Mouse (Mus musculus) heart, embryonic 12.5 days (tissue): Measurements from ENCODE around the gene Lamb3. TPM values are rescaled to one million over a fixed set of nuclear protein-coding genes. Genes with fewer than 3 reads are reported as not detected.

ENCODE experiments used
- ATAC-seq: fragments of 200-750 bp; cut with Nextera tagmentation; 2 replicates; pipeline ENCODE4 v1.8.0; 2017; ENCODE audit warnings: moderate TSS enrichment, moderate library complexity; ENCODE audit not compliant: insufficient number of reproducible peaks, low FRiP score
- H3K27ac ChIP-seq: fragments of 300-500 bp; sonication (generic); 2 replicates; pipeline ENCODE4 v1.5.1; 2016; ENCODE audit warnings: mild to moderate bottlenecking, moderate library complexity; ENCODE audit not compliant: poor library complexity, severe bottlenecking
- H3K27me3 ChIP-seq: fragments of 300-500 bp; sonication (generic); replicated peaks from 2 replicates; pipeline ENCODE4 v1.6.1; 2016; ENCODE audit warnings: mild to moderate bottlenecking, moderate library complexity
- H3K36me3 ChIP-seq: fragments of 300-500 bp; sonication (generic); 2 replicates; pipeline ENCODE4 v1.6.1; 2016; ENCODE audit warnings: mild to moderate bottlenecking, moderate library complexity
- H3K4me1 ChIP-seq: fragments of 300-500 bp; sonication (generic); replicated peaks from 2 replicates; pipeline ENCODE4 v1.6.1; 2016; ENCODE audit warnings: mild to moderate bottlenecking
- H3K4me2 ChIP-seq: fragments of 300-500 bp; sonication (generic); 2 replicates; pipeline ENCODE4 v1.6.1; 2016; ENCODE audit warnings: mild to moderate bottlenecking, moderate library complexity
- H3K4me3 ChIP-seq: fragments of 300-500 bp; sonication (generic); 2 replicates; pipeline ENCODE4 v1.5.1; 2016; ENCODE audit warnings: mild to moderate bottlenecking
- H3K9ac ChIP-seq: fragments of 300-500 bp; sonication (generic); 2 replicates; pipeline ENCODE4 v1.6.1; 2016; ENCODE audit warnings: mild to moderate bottlenecking, moderate library complexity
- H3K9me3 ChIP-seq: fragments of 300-500 bp; sonication (generic); replicated peaks from 2 replicates; pipeline ENCODE4 v1.6.1; 2016; ENCODE audit warnings: mild to moderate bottlenecking, moderate library complexity
- WGBS: fragments of 180-500 bp; shearing (Covaris S2); methylation state at CpG from one replicate; pipeline ENCODE4 v1.1.7; 2016; 5-methylcytosine and 5-hydroxymethylcytosine counted together
- polyA plus RNA-seq: library from polyadenylated mRNA; unstranded; fragments of >200 nt; fragmentation: Nextera tagmentation; extraction: Ambion mirVana; gene quantifications from 2 replicates; pipeline ENCODE4 v1.2.1, GENCODE M21; 2016

Lamb3 gene
- polyA plus RNA-seq, 1 experiment from 2014 or later, result 2.3 TPM

DNA sequence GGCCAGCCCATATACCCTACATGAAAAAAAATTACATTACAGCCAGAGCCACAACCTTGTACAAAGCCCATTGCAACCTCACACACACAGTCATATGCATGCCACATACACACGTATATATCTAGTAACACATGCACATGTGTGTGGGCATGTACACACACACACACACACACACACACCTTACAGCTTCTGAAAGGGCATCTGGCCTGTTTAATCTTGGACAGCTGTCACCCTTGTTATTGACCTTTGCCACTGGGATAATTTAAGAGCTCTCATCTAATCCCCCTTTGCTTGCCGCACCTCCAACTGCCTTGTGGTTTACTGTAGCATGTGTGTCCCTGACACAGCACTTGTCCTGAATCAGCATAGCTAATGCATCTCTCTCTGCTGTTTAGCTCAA is 3.7 kb upstream of the Lamb3 start:
- no peaks in the 10 kb centered on the region for H3K27me3 ChIP-seq
- no peaks in the 10 kb centered on the region for H3K9me3 ChIP-seq
- H3K36me3 ChIP-seq, result no peaks in the 10 kb centered on the region
- 0 out of 2 replicates have a peak, but pooled peaks cover 6% of the 10 kb centered on the region for H3K4me1 ChIP-seq
- 54% methylated on average over 2 of the region's 2 CpGs for WGBS
- no peak overlapping the region for H3K4me3 ChIP-seq
- no peak for ATAC-seq
- no peak overlapping the region for H3K27ac ChIP-seq
- no peak overlapping the region for H3K9ac ChIP-seq
- no peak overlapping the region for H3K4me2 ChIP-seq

DNA sequence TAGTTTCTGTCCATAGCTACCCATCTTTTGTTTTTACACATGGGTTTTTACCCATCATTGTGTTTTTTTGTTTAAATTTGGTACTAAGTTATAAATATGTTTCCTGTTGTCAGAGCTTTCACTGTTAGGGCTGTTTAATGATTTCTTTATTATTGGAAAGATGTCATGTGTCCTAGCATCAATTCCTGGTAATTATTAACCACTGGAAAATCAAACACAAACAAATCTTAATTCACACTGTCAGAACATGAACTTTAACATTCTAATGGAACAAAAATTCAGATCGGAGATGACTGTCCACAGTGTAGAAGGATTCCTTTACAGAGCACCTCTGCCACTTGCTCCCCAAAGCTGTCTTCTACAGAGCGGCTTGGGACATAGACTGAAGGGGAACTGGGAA is 2.1 kb upstream of the Lamb3 start:
- H3K4me3 ChIP-seq, result no peak overlapping the region
- H3K9ac ChIP-seq, result no peak overlapping the region
- no peak overlapping the region for H3K27ac ChIP-seq
- no peak overlapping the region for H3K4me2 ChIP-seq
- no peaks in the 10 kb centered on the region for H3K9me3 ChIP-seq
- H3K4me1 ChIP-seq, result 0 out of 2 replicates have a peak, but pooled peaks cover 6% of the 10 kb centered on the region
- no peaks in the 10 kb centered on the region for H3K36me3 ChIP-seq
- 82% methylated on average over 2 of the region's 2 CpGs for WGBS
- no peak for ATAC-seq
- no peaks in the 10 kb centered on the region for H3K27me3 ChIP-seq

DNA sequence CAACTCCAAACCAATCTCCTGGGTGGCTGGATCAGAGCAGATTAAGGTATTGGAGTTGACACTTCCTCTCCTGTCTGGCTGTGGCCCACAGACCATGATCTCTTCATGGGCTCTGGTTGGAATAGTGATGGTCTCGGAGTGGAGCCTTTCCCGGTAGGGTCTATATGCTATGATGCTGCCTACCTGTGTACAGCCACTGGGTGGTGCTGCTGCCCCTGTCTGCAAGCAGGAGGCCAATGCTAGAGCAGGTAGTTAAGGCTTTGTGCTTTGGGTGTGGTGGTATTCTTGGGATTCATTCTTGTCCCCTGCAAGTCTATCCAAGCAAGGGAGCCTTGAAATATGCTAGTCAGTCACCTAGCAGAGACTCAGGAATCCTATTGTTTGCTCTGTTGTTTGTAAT is 679 bp downstream of the Lamb3 start:
- no peak overlapping the region for H3K4me3 ChIP-seq
- H3K4me1 ChIP-seq, result 0 out of 2 replicates have a peak, but pooled peaks cover 6% of the 10 kb centered on the region
- no peak overlapping the region for H3K9ac ChIP-seq
- H3K9me3 ChIP-seq, result no peaks in the 10 kb centered on the region
- no peaks in the 10 kb centered on the region for H3K27me3 ChIP-seq
- ATAC-seq, result no peak
- H3K27ac ChIP-seq, result no peak overlapping the region
- WGBS, result 31% methylated on average over 2 of the region's 2 CpGs
- H3K36me3 ChIP-seq, result no peaks in the 10 kb centered on the region
- H3K4me2 ChIP-seq, result no peak overlapping the region

DNA sequence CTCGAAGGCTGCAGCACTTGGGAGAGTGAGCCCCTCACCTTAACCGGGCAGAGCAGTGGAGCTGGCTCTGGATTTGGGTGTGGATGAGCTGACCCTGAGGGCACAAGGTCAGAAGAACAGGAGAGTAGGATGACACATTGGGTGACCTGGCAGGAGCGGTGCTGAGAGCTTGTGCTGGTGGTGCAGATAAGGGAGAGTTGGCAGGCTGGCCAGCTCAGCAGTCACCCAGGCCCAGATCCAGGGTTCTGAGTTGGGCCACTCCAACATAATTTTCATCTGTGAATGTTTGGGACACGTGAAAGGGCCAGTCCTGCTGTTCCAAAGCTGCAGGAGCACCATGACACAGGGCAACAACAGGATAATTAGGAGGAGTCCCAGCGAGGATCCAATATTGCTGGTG is 3.9 kb downstream of the Lamb3 start:
- no peaks in the 10 kb centered on the region for H3K36me3 ChIP-seq
- 67% methylated on average over 5 of the region's 5 CpGs for WGBS
- no peak for ATAC-seq

DNA sequence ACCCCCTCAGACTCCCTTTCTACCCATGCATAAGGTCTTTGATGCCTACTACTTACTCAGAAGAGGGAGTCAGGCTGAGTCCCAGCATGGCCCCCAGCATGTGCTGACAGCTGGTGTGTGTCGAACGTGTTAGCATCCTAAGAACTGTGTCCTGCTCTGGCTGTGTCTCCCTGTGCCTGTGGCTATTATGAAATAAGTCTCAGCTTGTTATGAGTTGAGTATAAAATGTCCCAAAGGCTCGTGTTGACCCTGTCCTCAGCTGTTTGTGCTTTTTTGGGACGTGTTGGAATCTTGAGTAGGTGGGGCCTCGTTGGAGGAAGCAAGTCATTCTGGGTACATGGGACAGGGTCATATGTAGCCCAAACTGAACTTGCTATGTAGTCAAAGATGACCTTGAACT is 6.6 kb downstream of the Lamb3 start:
- no peak overlapping the region for H3K4me2 ChIP-seq
- no peaks in the 10 kb centered on the region for H3K27me3 ChIP-seq
- ATAC-seq, result no peak
- no peaks in the 10 kb centered on the region for H3K36me3 ChIP-seq
- no peak overlapping the region for H3K9ac ChIP-seq
- H3K27ac ChIP-seq, result no peak overlapping the region
- H3K9me3 ChIP-seq, result no peaks in the 10 kb centered on the region
- no peak overlapping the region for H3K4me3 ChIP-seq
- WGBS, result 64% methylated on average over 5 of the region's 5 CpGs
- H3K4me1 ChIP-seq, result no peaks in the 10 kb centered on the region

More for the DNA sequence above, 3.9 kb downstream of the Lamb3 start:
- Histone ChIP-seq H3K4me3 (no peak overlapping the region), H3K4me2 (no peak overlapping the region), H3K27ac (no peak overlapping the region), H3K27me3 (no peaks in the 10 kb centered on the region), H3K9me3 (no peaks in the 10 kb centered on the region), H3K9ac (no peak overlapping the region), H3K4me1 (no peaks in the 10 kb centered on the region)

DNA sequence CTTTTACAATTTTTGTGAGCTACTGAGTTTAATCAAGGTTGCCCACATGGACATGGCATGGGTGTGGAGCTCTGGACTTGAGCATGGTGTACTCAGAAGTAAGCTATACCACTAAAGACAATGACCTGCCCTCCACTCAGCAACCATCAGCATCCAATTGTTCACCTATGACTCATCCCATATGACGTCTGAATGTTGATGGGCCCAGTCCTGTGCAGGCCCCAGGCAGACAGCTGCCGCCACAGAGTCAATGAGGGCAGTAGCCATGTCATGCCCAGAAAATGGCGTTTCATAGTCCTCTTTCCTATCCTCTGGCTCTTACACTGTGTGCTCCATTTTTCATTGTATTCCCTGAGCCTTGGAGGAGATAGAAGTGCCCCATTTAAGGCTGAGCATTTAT is 8.5 kb downstream of the Lamb3 start:
- H3K4me3 ChIP-seq, result no peak overlapping the region
- WGBS, result 63% methylated on average over 3 of the region's 3 CpGs

DNA sequence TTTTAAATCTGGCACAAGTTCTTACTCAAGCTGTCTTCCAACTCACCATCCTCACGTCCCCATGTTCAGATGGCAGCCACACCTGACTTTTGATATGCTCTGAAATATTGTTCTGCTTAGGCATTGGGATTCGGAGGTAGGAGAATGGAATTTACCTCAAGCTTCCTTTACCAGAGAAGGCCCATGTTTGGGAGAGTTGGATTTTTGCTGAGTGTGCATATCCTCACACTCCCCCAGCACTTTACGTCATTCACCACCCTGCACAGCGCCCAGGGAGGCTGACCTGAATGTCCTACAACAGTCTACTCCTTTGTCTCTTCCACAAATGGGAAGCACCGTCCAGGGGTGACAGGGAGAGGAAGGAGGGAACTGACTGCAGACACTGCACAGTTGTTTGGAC is 12.9 kb downstream of the Lamb3 start:
- Histone ChIP-seq H3K4me1 (no peaks in the 10 kb centered on the region), H3K4me2 (no peak overlapping the region), H3K27ac (no peak overlapping the region), H3K4me3 (no peak overlapping the region), H3K36me3 (no peaks in the 10 kb centered on the region), H3K9me3 (peaks cover 3% of the 10 kb centered on the region; the same call in 1 of the 2 replicates), H3K9ac (no peak overlapping the region), H3K27me3 (no peaks in the 10 kb centered on the region)
- ATAC-seq, result no peak
- 49% methylated on average over 5 of the region's 5 CpGs for WGBS

More for the DNA sequence above, 8.5 kb downstream of the Lamb3 start:
- Histone ChIP-seq H3K27me3 (no peaks in the 10 kb centered on the region), H3K4me2 (no peak overlapping the region), H3K36me3 (no peaks in the 10 kb centered on the region), H3K4me1 (no peaks in the 10 kb centered on the region), H3K9ac (no peak overlapping the region), H3K9me3 (no peaks in the 10 kb centered on the region), H3K27ac (no peak overlapping the region)
- ATAC-seq, result no peak

DNA sequence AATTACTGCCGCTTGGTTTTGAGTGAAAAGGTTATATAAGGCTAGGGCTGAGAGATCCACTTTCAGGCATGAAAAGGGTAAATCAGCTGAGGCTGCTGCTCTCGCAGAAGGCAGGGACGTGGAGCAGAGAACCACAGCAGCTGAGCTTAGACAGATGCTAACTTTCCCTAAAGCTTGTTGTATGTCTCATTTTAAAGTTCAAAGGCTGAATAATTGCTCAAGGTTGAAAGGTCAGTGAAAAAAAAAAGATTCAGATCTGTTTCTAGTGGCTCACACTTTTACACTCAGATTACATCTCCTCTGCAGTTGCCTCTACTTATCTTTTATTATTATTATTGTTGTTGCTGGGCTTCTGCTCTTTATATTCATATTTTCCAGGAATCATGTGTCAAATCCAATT is 18.0 kb downstream of the Lamb3 start:
- WGBS, result 56% methylated on average over 3 of the region's 3 CpGs
- no peak for ATAC-seq
- Histone ChIP-seq H3K27ac (no peak overlapping the region), H3K9me3 (peaks cover 3% of the 10 kb centered on the region; the same call in 1 of the 2 replicates), H3K9ac (no peak overlapping the region), H3K4me1 (no peaks in the 10 kb centered on the region), H3K4me2 (no peak overlapping the region), H3K36me3 (no peaks in the 10 kb centered on the region), H3K4me3 (no peak overlapping the region), H3K27me3 (no peaks in the 10 kb centered on the region)

DNA sequence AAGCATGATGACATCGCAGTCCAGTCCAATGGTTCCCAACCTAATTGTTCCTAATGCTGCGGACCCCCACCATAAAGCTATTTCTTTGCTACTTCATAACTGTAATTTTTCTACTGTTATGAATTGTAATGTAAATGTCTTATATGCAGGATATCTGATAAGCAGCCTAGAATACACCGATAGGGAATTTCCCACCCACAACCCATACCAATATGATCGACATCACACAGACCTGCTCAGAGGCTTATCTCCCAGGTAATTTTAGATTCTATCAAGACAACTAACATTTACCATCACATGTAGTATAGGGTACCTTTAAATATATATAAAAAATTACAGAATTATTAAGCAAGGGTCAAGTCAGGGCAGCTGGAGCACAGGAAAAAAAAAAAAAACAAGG is 18.6 kb downstream of the Lamb3 start:
- Histone ChIP-seq H3K4me2 (no peak overlapping the region), H3K36me3 (no peaks in the 10 kb centered on the region), H3K9ac (no peak overlapping the region), H3K4me3 (no peak overlapping the region), H3K27me3 (no peaks in the 10 kb centered on the region), H3K4me1 (0 out of 2 replicates have a peak, but pooled peaks cover 3% of the 10 kb centered on the region), H3K9me3 (peaks cover 3% of the 10 kb centered on the region; the same call in 1 of the 2 replicates), H3K27ac (no peak overlapping the region)
- 85% methylated on average over 4 of the region's 4 CpGs for WGBS
- ATAC-seq, result no peak

DNA sequence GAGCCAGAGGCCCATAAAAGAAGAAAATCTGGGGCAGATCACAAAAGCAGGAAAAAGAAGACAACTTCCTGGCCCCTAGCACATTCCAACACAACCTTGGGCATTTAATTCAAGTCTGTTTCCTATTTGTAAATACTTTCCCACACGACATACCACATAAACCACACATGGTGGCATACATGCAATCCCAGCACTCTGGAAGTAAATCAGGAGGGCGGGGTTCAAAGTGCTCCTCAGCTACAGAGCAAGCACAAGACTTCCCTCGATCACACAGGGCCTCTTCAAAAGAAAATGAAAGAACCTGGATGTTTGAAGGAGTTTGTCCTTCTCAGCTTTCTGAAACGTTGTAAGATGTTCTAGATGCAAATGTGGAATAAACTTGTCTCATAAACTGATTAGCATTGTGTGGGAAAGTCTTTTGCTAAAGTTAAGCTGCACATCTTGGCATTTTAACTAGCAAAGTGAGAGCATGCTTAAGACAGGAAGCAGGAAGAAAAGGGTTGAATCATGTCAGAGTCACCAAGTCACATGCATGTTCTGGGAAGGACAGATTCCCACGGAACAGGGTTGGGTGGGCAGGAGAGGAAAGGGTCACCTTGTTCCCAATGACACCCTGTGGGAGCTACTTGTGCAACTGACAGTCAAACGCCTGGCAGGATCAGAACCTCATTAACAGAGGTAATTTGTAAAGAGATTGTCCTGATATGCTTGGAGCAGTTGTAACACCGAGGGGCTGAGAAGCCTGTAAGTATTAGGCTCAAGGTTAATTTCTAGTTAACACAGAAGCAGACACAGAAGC is 19.4 kb downstream of the Lamb3 start:
- Histone ChIP-seq H3K36me3 (no peaks in the 10 kb centered on the region), H3K4me3 (no peak overlapping the region), H3K9ac (no peak overlapping the region), H3K27me3 (no peaks in the 10 kb centered on the region), H3K4me2 (no peak overlapping the region), H3K4me1 (peaks cover 10% of the 10 kb centered on the region; the same call in 1 of the 2 replicates), H3K27ac (no peak overlapping the region), H3K9me3 (peaks cover 3% of the 10 kb centered on the region; the same call in 1 of the 2 replicates)
- WGBS, result 36% methylated on average over 7 of the region's 7 CpGs
- ATAC-seq, result no peak

DNA sequence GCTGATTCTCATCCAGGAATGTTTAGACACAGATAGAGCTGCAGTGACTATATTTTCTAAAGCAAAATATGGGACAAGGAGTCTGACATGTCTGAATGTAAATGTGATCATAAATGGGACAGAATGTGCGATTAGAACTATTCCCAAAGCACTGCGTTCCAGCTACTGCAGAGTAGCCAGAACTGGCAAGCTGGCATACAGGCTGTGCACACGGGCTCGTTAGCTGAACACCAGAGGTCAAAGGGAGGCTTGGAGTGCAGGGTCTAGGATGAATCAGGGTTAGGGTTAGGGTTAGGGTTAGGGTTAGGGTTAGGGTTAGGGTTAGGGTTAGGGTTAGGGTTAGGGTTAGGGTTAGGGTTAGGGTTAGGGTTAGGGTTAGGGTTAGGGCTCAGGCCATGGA is 20.0 kb downstream of the Lamb3 start:
- WGBS, result 85% methylated on average over 4 of the region's 4 CpGs
- H3K27ac ChIP-seq, result no peak overlapping the region
- no peaks in the 10 kb centered on the region for H3K36me3 ChIP-seq

DNA sequence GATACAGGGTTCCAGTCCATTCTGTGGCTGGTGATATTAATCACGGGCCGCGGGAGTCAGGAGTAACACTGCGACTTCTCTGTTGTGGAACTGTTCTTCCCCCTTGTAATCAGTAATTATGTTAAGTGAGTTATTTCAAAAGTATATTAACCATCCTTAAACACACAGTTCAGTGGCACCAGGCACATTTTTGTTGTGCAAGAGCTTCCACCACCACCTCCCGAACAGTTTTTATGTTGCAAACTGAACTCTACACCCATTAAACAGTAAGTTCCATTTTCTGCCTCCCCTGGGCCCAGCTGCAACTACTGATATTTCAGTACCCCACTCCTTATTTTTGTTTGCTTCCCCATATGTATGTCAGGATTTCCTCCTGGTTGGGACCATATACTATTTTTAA is 22.1 kb downstream of the Lamb3 start:
- Histone ChIP-seq H3K36me3 (no peaks in the 10 kb centered on the region), H3K27me3 (no peaks in the 10 kb centered on the region), H3K9ac (no peak overlapping the region), H3K4me2 (no peak overlapping the region), H3K27ac (no peak overlapping the region), H3K4me1 (peaks cover 13% of the 10 kb centered on the region), H3K9me3 (no peaks in the 10 kb centered on the region), H3K4me3 (no peak overlapping the region)
- 91% methylated on average over 5 of the region's 5 CpGs for WGBS
- no peak for ATAC-seq

More for the DNA sequence above, 20.0 kb downstream of the Lamb3 start:
- no peak overlapping the region for H3K9ac ChIP-seq
- no peak overlapping the region for H3K4me2 ChIP-seq
- peaks cover 13% of the 10 kb centered on the region for H3K4me1 ChIP-seq
- no peaks in the 10 kb centered on the region for H3K27me3 ChIP-seq
- no peak overlapping the region for H3K4me3 ChIP-seq
- H3K9me3 ChIP-seq, result peaks cover 3% of the 10 kb centered on the region; the same call in 1 of the 2 replicates
- ATAC-seq, result no peak
